Mouse (Mus musculus): ENCODE results near the gene Mdh2.

DNA sequence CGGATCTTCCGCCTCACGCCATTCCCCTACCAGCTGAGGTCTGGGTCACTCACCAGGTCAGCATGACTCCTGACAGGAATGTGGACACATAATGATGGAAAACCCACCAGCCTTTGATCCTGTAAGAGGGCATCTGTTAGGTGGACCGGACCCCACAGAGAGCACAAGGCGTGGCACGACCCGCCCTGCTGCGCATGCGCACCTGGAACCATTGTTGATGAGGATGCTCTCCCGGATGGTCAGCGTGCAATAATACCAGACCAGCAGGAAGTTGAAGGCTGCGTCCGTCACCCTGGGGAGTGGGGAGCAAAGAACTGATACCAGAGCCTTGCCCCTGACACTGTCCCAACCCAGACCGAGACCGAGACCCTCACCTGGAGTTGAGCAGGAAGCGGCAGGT is 41.7 kb upstream of the Mdh2 start:
- TF ChIP-seq EP300 (IDR thresholded peaks at IDR 0.05; ENCODE audit: low read depth) (no peak), CTCF (IDR thresholded peaks at IDR 0.05; ENCODE audit: low read depth) (no peak)
